Mouse (Mus musculus) intestine, embryonic 16.5 days (tissue): ENCODE data around the gene Cd244a. TPM values are rescaled to one million over a fixed set of nuclear protein-coding genes. Genes with fewer than 3 reads are reported as not detected.
A peak's percentile ranks its signal among the peaks of the same experiment; 100 is the strongest.

ENCODE experiments used
- ATAC-seq: fragments of 200-750 bp; cut with Nextera tagmentation; 2 replicates; pipeline ENCODE4 v1.8.0; 2017; ENCODE audit warnings: moderate TSS enrichment, moderate library complexity
- H3K27ac ChIP-seq: fragments of 300-500 bp; sonication (generic); 2 replicates; pipeline ENCODE4 v1.5.1; 2014; ENCODE audit warnings: mild to moderate bottlenecking, low read length
- H3K27me3 ChIP-seq: fragments of 300-500 bp; sonication (generic); replicated peaks from 2 replicates; pipeline ENCODE4 v1.6.1; 2014; ENCODE audit warnings: low read length, control low read depth, mixed read lengths; ENCODE audit not compliant: control insufficient read depth, insufficient read depth
- H3K36me3 ChIP-seq: fragments of 300-500 bp; sonication (generic); 2 replicates; pipeline ENCODE4 v1.6.1; 2014; ENCODE audit warnings: low read length, control low read depth; ENCODE audit not compliant: control insufficient read depth, insufficient read depth
- H3K4me1 ChIP-seq: fragments of 300-500 bp; sonication (generic); 2 replicates; pipeline ENCODE4 v1.6.1; 2014; ENCODE audit warnings: low read length, control low read depth, mixed read lengths; ENCODE audit not compliant: control insufficient read depth, insufficient read depth
- H3K4me2 ChIP-seq: fragments of 300-500 bp; sonication (generic); 2 replicates; pipeline ENCODE4 v1.6.1; 2014; ENCODE audit warnings: low read depth, low read length, control low read depth
- H3K4me3 ChIP-seq: fragments of 300-500 bp; sonication (generic); 2 replicates; pipeline ENCODE4 v1.5.1; 2014; ENCODE audit warnings: mild to moderate bottlenecking, low read length
- H3K9ac ChIP-seq: fragments of 300-500 bp; sonication (generic); 2 replicates; pipeline ENCODE4 v1.6.1; 2014; ENCODE audit warnings: low read depth, low read length
- H3K9me3 ChIP-seq: fragments of 300-500 bp; sonication (generic); 2 replicates; pipeline ENCODE4 v1.6.1; 2016; ENCODE audit warnings: low read length, control low read depth; ENCODE audit not compliant: control insufficient read depth
- WGBS: fragments of 180-500 bp; shearing (Covaris S2); extraction: QIAGEN DNeasy Blood & Tissue Kit; methylation state at CpG from one replicate; pipeline ENCODE4 v1.1.7; 2014; 5-methylcytosine and 5-hydroxymethylcytosine counted together
- polyA plus RNA-seq: library from polyadenylated mRNA; unstranded; fragments of >200 nt; fragmentation: Nextera tagmentation; extraction: Ambion mirVana; gene quantifications from 2 replicates; pipeline ENCODE4 v1.2.1, GENCODE M21; 2015

The Cd244a gene
- polyA plus RNA-seq, 1 experiment from 2014 or later = 0.62 TPM

DNA sequence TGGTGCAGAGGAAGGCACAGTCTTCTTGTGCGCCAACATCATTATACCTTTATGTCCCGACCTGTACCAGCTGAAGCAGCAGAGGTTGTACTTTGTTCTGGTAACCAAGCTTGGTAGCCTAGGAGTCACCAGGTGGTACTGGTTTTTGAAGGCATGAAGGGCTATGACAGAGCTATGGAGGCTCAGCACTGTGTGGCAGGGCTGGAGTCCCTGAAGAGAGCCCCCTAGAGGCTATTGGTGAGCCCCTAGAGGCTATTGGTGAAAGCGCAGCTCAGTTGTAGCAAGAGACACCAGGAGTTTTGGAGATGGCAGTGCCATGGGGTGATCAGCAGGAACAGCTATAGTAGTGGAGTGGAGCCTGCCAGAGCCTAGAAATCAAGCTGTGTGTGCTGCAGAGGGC is 5.3 kb downstream of the Cd244a start:
- whole genome bisulfite sequencing = 52% methylated on average over 3 of the region's 3 CpGs
- no peak overlapping the region for H3K4me3 ChIP-seq
- peak; percentile 62 for ATAC-seq

DNA sequence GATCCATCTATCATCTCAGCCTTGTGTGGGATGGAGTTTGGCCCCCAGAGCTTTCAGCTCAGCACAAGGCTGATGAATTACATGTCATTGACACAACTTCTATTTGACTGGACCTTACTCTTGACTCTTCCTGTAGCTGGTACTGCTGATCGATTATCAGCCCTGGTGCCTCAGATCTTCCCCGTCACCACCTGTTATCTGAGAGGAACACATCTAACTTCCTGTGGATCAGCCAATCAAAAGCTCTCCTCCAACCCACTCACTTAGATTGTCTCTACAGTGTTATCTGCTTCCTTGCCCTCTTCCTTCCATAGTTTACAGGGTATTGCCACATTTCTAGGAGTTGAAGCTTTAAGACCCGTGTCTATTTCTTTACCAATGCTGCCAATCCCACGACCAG is 6.9 kb downstream of the Cd244a start:
- no peaks in the 10 kb centered on the region for H3K36me3 ChIP-seq
- ATAC-seq = no peak
- H3K27me3 ChIP-seq = no peaks in the 10 kb centered on the region
- H3K27ac ChIP-seq = no peak overlapping the region
- no peak overlapping the region for H3K4me2 ChIP-seq
- no peaks in the 10 kb centered on the region for H3K4me1 ChIP-seq
- 60% methylated on average over 4 of the region's 4 CpGs for whole genome bisulfite sequencing
- H3K4me3 ChIP-seq = no peak overlapping the region
- no peak overlapping the region for H3K9ac ChIP-seq
- no peaks in the 10 kb centered on the region for H3K9me3 ChIP-seq

More for the DNA sequence above, 5.3 kb downstream of the Cd244a start:
- no peaks in the 10 kb centered on the region for H3K36me3 ChIP-seq
- H3K27ac ChIP-seq = no peak overlapping the region
- no peak overlapping the region for H3K4me2 ChIP-seq
- no peaks in the 10 kb centered on the region for H3K9me3 ChIP-seq
- no peak overlapping the region for H3K9ac ChIP-seq
- H3K27me3 ChIP-seq = no peaks in the 10 kb centered on the region
- H3K4me1 ChIP-seq = no peaks in the 10 kb centered on the region

DNA sequence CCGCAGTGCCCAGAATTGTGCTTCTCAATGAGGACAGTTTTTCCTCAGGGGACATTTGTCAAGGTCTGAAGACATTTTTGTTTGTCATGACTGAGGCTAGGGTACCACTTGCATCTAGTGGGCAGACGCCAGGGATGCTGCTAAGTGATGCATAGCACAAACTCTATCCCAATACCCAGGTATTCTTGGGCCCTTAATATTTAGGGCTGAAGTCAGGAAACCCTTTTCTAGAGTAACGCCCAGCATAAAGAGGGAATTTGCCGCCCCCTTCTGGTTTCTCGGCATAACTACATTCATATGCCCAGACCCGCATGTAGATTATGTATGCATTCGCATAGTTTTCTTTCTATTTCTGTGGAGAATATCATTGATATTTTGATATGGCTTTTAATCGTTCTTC is 7.8 kb downstream of the Cd244a start:
- H3K4me2 ChIP-seq = no peak overlapping the region
- 23% methylated on average over 8 of the region's 8 CpGs for WGBS
- H3K9me3 ChIP-seq = no peaks in the 10 kb centered on the region
- no peaks in the 10 kb centered on the region for H3K36me3 ChIP-seq
- no peak overlapping the region for H3K27ac ChIP-seq
- H3K9ac ChIP-seq = no peak overlapping the region
- H3K4me1 ChIP-seq = no peaks in the 10 kb centered on the region
- 0 out of 2 replicates have a peak, but pooled peaks have one; percentile 40 for ATAC-seq
- H3K4me3 ChIP-seq = no peak overlapping the region
- no peaks in the 10 kb centered on the region for H3K27me3 ChIP-seq

DNA sequence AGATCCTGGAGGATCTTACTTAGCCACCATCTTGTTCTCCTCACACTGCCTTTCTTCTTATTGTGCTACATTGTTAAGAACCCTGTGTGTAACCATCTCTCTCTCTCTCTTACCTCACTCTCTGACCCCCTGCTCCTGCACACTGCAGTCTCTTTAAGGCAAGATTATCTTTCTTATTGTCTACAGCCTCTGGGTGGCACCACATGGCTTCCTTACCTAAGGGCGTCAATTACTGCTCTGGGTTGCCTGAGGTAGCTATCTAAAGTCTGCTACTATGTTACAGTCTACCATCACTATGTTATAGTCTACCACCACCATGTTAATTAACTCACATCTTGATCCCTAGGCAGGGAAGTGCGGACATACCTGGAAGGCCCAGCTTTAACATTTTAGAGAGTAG is 9.4 kb downstream of the Cd244a start:
- WGBS = 70% methylated on average over 2 of the region's 2 CpGs
- H3K9ac ChIP-seq = no peak overlapping the region
- H3K4me2 ChIP-seq = no peak overlapping the region
- no peak for ATAC-seq
- H3K36me3 ChIP-seq = no peaks in the 10 kb centered on the region
- no peak overlapping the region for H3K4me3 ChIP-seq
- no peak overlapping the region for H3K27ac ChIP-seq
- H3K9me3 ChIP-seq = no peaks in the 10 kb centered on the region
- no peaks in the 10 kb centered on the region for H3K4me1 ChIP-seq
- no peaks in the 10 kb centered on the region for H3K27me3 ChIP-seq

DNA sequence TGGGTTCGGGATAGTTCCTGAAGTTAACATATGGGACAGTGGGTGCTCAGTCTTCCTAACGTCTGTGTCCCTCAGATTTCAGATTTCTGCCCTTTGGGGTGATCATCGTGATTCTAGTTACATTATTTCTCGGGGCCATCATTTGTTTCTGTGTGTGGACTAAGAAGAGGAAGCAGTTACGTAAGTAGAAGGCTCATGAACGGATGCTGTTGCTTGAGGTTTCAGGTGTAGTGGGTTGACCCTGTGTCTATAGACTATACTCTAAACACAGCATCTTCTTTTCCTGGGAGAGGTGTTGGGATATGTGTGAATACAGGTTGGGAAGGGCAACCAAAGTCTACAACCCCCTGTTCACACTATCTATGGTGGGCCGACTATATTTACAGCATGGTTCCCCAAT is 18.2 kb downstream of the Cd244a start:
- no peak overlapping the region for H3K9ac ChIP-seq
- H3K27me3 ChIP-seq = no peaks in the 10 kb centered on the region
- no peaks in the 10 kb centered on the region for H3K4me1 ChIP-seq
- no peak overlapping the region for H3K4me3 ChIP-seq
- 88% methylated on average over 7 of the region's 7 CpGs for WGBS
- no peak for ATAC-seq
- no peak overlapping the region for H3K27ac ChIP-seq
- H3K4me2 ChIP-seq = no peak overlapping the region
- no peaks in the 10 kb centered on the region for H3K9me3 ChIP-seq
- no peaks in the 10 kb centered on the region for H3K36me3 ChIP-seq

DNA sequence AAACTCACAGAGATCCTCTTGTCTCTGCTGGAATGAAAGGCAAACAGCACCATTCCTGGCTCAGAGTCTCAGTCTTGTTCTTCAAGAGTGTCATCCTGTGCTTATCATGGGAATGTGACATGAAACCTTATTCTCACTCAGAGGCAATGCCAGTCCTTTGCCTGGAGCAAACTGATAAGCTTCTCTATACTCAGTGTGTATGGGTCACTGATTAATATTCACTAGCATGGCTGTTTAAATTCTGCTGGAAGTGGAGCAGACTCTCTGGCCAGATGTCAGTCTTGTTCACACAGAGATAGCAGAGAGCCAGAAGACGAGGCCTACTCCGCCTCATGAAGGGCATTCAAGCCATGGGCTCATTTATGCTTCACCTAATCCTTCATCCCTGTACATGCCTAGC is 25.6 kb downstream of the Cd244a start:
- H3K9me3 ChIP-seq = no peaks in the 10 kb centered on the region
- WGBS = 79% methylated on average over 2 of the region's 2 CpGs

DNA sequence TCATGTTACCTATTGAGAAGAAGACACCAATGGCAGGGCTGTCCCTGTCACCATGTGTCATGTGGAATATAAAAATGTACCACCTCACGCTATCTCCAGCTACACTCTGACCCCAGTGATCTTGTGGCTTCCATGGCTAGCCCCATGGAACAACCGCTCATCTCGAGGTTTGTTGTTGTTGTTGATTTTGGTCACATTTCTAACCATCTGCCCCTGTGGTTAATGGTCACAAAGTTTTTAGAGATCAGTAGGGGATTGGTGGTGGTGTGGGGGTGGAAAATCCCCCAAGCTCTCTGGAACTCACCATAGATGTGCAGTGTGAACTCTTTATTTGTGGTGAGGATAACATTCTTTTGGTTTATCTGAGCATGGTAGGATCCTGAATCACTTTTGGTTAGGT is 45.7 kb downstream of the Cd244a start:
- no peak overlapping the region for H3K4me2 ChIP-seq
- 80% methylated on average over 3 of the region's 3 CpGs for WGBS
- H3K4me3 ChIP-seq = no peak overlapping the region
- H3K27me3 ChIP-seq = no peaks in the 10 kb centered on the region
- no peak overlapping the region for H3K9ac ChIP-seq
- ATAC-seq = no peak
- H3K4me1 ChIP-seq = no peaks in the 10 kb centered on the region
- H3K36me3 ChIP-seq = no peaks in the 10 kb centered on the region
- H3K27ac ChIP-seq = no peak overlapping the region
- H3K9me3 ChIP-seq = no peaks in the 10 kb centered on the region

More for the DNA sequence above, 25.6 kb downstream of the Cd244a start:
- no peak overlapping the region for H3K27ac ChIP-seq
- H3K4me1 ChIP-seq = no peaks in the 10 kb centered on the region
- H3K9ac ChIP-seq = no peak overlapping the region
- no peak for ATAC-seq
- H3K4me3 ChIP-seq = no peak overlapping the region
- no peak overlapping the region for H3K4me2 ChIP-seq
- H3K36me3 ChIP-seq = no peaks in the 10 kb centered on the region
- H3K27me3 ChIP-seq = no peaks in the 10 kb centered on the region

DNA sequence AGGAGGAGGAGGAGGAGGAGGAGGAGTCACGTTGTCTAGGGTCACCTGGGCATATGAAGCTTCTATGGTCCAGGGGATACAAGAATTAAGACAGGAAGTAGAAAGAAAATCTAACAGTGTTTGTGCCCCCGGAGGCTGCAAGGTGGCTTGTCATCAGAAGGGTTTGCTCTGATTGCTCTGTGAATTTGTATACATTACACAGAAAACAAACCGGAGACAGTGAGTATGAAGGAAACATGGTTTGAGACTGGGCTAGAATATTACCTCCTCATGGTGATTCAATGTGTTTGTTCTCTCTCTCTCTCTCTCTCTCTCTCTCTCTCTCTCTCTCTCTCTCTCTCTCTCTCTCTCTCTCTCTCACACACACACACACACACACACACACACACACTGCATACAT is 47.7 kb downstream of the Cd244a start:
- Histone ChIP-seq H3K27me3 (no peaks in the 10 kb centered on the region), H3K36me3 (no peaks in the 10 kb centered on the region), H3K27ac (no peak overlapping the region), H3K4me3 (no peak overlapping the region), H3K4me2 (no peak overlapping the region), H3K9me3 (no peaks in the 10 kb centered on the region), H3K4me1 (no peaks in the 10 kb centered on the region), H3K9ac (no peak overlapping the region)
- no peak for ATAC-seq
- 67% methylated on average over 3 of the region's 3 CpGs for WGBS

DNA sequence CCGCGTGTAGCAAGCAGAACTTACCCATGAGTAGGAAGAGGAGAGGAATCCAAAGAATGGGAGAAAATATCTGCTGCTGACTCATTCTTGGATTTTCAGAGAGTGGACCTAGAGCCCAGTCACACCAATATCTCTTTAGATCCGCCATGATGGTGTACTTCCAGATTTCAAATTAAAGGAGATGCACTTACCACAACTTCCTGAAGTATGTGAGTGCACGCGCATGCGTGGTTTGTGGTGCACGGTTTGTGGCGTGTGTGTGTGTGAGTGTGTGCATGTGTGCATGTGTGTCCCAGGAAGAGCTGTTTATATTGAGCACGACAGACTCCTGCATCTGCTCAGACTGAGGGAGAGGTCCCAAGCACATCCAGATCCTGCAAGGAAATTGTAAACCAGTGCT is 48.2 kb downstream of the Cd244a start, which contains the start of gene Ly9:
Gene Ly9, minus strand, starts transcription at position 235 of the 400 bp plus-strand sequence.
- Histone ChIP-seq H3K4me1 (no peaks in the 10 kb centered on the region), H3K4me2 (no peak within 1 kb of the TSS), H3K9me3 (no peaks in the 10 kb centered on the region), H3K4me3 (no peak within 1 kb of the TSS), H3K27ac (no peak within 1 kb of the TSS), H3K36me3 (no peaks in the 10 kb centered on the region), H3K9ac (no peak within 1 kb of the TSS), H3K27me3 (no peaks in the 10 kb centered on the region)
- no peak for ATAC-seq
- 79% methylated on average over 9 of the region's 9 CpGs for WGBS

DNA sequence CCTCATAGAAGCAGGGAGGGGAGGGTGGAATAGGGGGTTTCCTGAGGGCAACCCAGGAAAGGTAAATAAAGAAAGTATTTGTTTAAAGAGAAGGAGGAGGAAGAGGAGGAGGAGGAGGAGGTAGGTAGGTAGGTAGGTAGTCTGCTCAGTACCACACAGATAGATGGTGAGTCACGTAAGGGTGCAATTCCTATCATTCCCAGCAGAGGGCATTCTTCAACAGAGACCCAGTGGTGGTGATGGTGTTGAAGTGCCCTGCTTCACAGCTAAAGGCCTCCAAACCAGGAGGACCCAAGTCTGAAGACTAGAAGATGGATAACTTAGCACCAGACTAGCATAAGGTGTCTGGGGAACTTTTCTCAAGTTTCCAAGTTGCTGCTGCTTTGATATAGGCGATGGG is 51.0 kb downstream of the Cd244a start:
- Histone ChIP-seq H3K9me3 (no peaks in the 10 kb centered on the region), H3K4me1 (no peaks in the 10 kb centered on the region), H3K4me2 (no peak overlapping the region), H3K4me3 (no peak overlapping the region), H3K27me3 (no peaks in the 10 kb centered on the region), H3K9ac (no peak overlapping the region), H3K36me3 (no peaks in the 10 kb centered on the region), H3K27ac (no peak overlapping the region)
- 94% methylated on average over 2 of the region's 2 CpGs for WGBS
- ATAC-seq = no peak
